Mouse (Mus musculus) erythroblast, embryonic 14.5 days (primary cell): ENCODE measurements around the gene Cdk1.

Experiments
- GATA1 ChIP-seq: IDR thresholded peaks from 2 replicates; pipeline ENCODE4 v1.6.1; 2012; ENCODE audit warnings: low read length, inconsistent platforms, mixed read lengths
- TAL1 ChIP-seq: IDR thresholded peaks from 3 replicates; pipeline ENCODE4 v1.6.1; 2012; ENCODE audit warnings: low read length, inconsistent platforms, mixed read lengths

DNA sequence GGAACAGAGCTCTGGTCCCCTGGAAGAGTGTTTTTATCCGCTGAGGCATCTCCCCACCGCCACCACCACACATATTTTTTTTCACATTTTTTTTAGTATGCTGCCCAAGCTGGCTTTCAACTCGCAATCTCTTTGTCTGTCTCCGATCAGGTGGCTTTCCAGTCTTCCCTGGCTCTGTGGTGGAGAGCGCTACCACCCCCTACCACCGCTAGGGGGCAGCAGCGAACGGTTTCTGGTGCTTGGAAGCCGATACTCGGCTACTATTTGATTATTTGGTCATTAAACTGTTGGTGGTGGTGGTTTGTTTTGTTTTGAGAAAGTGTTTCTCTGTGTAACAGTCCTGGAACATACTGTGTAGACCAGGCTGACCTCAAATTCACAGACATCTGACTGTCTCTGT, 18.7 kb upstream of the Cdk1 start:
- TF ChIP-seq TAL1 (no peak), GATA1 (no peak)
